Mouse (Mus musculus): ENCODE results near the gene Gm1110.

DNA sequence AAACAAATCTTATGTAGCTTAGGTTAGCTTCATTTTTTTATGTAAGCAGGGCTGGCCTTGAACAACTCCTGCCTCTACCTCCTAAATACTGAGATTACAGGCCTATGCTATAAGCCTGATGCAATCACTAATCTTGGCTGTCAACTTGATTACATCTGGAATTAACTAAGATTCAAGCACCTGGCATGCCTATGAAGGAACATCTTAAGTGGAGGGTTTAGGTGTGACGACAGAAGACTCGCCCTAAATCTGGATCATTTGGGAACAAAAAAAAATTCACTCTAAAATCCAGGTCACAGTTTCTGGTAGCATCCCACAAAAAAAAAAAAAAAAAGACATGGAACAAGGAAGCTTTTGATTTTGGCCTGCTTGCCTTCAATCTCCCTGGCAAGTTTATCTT is 3.1 kb downstream of the Gm1110 start:
- no peak for TF ChIP-seq POLR2A (IDR thresholded peaks at IDR 0.05; ENCODE audit: control insufficient read depth, extremely low read depth, insufficient read depth, low read length, poor library complexity)
- no peak for TF ChIP-seq CTCF (IDR thresholded peaks at IDR 0.05; ENCODE audit: borderline replicate concordance, control insufficient read depth, extremely low read depth, insufficient read depth, low read length, poor library complexity)
